Mouse (Mus musculus) lung, postnatal 0 days (tissue): ENCODE measurements around the gene Cdt1.

Source experiments
- CTCF ChIP-seq: IDR thresholded peaks from 2 replicates; pipeline ENCODE4 v1.5.1; 2016; ENCODE audit warnings: antibody characterized with exemption, mild to moderate bottlenecking
- EP300 ChIP-seq: IDR thresholded peaks from 2 replicates; pipeline ENCODE4 v1.6.1; 2016; ENCODE audit warnings: antibody characterized with exemption, mild to moderate bottlenecking, control low read depth

- TF ChIP-seq CTCF (no peak), EP300 (no peak)
Observed at GRCm38 (mm10) chr8:122610612-122611277, 42.9 kb downstream of the Cdt1 start.
